Mouse (Mus musculus) embryonic stem cell, embryonic (primary cell): ENCODE results near the gene Axl.

Experiments
- CTCF ChIA-PET, 4 experiments: fragments of 300-600 bp in 2 of 4; fragments of 350-600 bp in 2 of 4; sonication (Branson Sonifier 250); formaldehyde crosslinking; loops; one replicate each; lab custom pipeline; 2022; ENCODE audit warnings: inconsistent platforms in 2 of 4; lab: Charles Lee
- POLR2A ChIA-PET, 4 experiments: fragments of 300-600 bp in 2 of 4; fragments of 350-600 bp in 2 of 4; sonication (Branson Sonifier 250); formaldehyde crosslinking; loops; one replicate each; lab custom pipeline; 2022; ENCODE audit warnings: antibody characterized with exemption in 4 of 4, inconsistent platforms in 1 of 4; lab: Charles Lee

Gene Axl

DNA sequence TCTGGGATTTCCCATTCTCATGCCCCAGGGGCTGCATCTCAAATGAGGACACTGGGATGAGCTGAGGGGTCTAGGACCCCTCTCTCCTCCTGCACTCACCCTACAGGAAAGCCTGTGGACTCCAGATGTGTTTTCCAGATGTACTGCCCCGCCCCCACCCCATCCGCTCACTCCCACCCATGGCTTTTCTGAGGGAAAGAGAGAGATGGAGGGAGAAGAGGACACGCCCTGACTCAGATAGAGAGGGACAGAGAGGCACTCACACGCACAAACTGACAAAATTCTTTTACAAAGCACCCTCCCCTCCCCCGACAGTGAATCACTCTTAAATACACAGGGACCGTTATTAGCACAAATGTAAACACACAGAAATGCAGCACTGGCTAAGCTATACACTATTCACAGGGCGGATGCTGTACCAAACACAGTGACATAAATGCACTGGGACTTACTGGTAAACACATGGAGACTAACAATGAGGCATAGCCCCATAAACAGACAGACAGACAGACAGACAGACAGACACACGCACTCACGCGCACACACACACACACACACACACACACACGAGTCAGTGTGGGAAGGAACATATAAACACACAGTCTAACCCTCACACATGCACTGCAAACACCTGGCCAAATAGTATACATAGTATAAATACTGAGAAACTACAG, 6.4 kb downstream of the Axl start:
- CTCF ChIA-PET: no interaction called here
- POLR2A ChIA-PET: interaction anchor here in 3 of 4 experiments (0.6 to 1.0 kb wide), 3 partner anchors 28 to 124 kb away, joined by 3 to 5 read pairs (median 3); partner anchors contain the start of genes B9d2 (in 1 of the 3) and Hnrnpul1 (in 1 of the 3)

DNA sequence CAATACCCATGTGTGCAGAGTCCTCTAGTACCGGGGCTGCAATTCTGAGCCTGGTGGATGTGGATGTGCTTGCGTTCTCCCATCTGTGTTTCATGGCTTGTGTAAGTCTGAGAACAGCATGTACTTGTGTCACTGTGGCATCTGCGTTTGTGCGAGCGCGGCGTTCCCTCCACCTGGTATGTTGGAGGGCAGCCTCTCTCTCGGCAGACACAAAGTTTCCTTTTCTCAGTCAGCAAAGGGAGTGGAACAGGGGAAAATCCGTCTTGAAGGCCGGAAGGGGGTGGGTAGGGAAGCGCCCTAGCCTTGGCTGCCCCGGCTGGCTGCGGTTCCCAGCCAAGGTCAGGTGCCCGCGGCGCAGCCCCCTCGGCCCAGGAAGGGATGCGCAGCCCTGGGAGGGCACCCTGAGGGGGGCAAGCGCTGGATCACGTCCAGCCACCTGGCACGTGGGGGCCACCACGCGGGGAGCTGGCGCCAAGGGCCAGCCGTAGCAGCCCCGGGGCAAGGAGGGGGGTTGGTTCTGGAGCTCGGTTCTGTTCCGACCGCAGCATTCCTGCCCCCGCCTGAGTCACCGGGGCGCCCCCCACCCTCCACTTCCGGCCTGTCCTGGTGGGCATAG, 7.1 kb downstream of the Axl start:
- ChIA-PET POLR2A (interaction anchor here in 2 of 4 experiments (0.7 to 1.0 kb wide), 2 partner anchors 27 to 101 kb away, joined by 3 to 5 read pairs; partner anchors contain the start of genes B9d2 (in 1 of the 2) and Hnrnpul1 (in 1 of the 2)), CTCF (interaction anchor here in 1 of 4 experiments (0.5 kb wide), 1 partner anchor 438 kb away, joined by 3 read pairs; no protein-coding TSS in a partner anchor)

DNA sequence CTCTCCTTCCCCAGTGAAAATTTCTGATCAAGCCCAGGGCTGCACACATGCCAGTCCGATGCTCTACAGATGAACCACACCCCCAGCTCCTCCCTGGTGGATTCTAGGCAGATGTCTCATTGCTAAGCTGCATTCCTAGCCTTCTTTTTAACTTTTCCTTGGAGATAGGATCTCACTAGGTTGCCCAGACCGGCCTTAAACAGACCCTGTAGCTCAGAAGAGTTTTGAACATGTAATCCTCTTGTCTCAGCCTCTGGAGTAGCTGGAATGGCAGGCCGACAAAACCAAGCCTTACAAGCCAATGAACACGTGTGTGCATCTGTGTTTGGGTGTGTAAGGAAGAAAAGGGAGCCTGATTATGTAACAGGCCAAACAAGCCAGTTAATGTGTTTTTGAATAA, 7.8 kb downstream of the Axl start:
- CTCF ChIA-PET: interaction anchor here in 1 of 4 experiments (0.6 kb wide), 1 partner anchor 774 kb away, joined by 3 read pairs; no protein-coding TSS in a partner anchor
- POLR2A ChIA-PET: interaction anchor here in 1 of 4 experiments (0.6 kb wide), 1 partner anchor 815 kb away, joined by 4 read pairs; no protein-coding TSS in a partner anchor

DNA sequence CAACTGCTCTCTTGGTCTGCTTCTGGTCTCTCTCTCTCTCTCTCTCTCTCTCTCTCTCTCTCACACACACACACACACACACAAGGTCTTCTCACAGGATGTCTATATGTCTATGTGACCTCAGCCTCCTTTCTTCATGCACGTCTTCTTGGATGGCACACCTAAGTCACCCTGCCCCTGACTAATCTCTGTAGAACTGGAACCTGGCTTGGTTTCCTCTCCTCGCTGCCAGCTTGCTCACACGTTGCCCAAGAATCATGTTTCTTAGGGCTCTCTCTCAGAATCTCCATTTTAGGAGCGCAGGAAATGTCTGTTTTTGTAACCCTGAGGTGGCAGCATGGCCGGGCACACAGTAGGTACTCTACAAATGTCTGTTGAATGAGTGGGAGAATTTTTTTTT, 8.5 kb downstream of the Axl start:
- ChIA-PET POLR2A (interaction anchor here in 1 of 4 experiments (0.6 kb wide), 1 partner anchor 815 kb away, joined by 4 read pairs; no protein-coding TSS in a partner anchor), CTCF (no interaction called here)

DNA sequence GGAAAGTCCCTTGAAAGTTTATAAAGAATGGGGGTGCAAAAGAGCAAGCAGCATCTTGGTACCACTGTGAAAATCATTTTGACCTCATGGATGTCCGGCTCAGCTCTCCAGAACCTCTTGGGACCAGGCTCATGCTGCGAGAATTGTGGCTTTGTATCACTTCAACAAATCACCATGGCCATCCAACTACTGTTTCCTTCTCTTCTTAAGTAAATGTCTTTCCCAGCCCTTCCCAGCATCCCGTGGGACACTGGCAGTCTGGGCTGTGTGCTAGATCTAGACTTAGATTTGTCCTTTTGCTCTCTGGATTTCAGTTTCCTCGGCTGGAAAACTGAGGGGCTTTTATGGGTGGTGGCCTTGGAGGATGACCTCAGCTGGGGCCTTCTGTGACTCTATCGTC, 20.3 kb downstream of the Axl start:
- ChIA-PET CTCF (no interaction called here), POLR2A (interaction anchor here in 2 of 4 experiments (1.3 to 1.6 kb wide), 3 partner anchors 13 to 62 kb away, joined by 3 to 4 read pairs (median 4); partner anchors contain the start of gene Hnrnpul1 (in 1 of the 2))

DNA sequence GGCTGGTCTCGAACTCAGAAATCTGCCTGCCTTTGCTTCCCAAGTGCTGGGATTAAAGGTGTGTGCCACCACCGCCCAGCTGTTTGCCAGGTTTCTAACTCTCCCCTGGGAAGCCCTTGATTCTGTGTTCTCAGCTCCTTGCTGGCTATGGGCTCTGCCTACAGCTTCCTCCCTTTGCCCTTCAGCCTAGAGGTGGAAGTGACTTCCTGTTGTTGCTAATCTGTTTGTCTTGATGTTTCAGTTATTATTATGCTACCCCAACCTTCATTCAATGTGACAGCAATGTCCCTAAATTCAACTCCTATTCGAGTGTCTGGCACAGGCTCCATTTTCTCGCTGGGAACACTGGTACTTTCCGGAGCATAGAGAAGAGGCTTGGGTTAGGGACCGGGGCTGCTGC, 22.4 kb downstream of the Axl start:
- ChIA-PET POLR2A (interaction anchor here in 2 of 4 experiments (4.0 to 4.1 kb wide), 2 partner anchors 11 kb away, joined by 14 to 17 read pairs; partner anchors contain the start of gene Hnrnpul1 (in 2 of the 2)), CTCF (interaction anchor here in 1 of 4 experiments (1.0 kb wide), 1 partner anchor 25 kb away, joined by 3 read pairs; no protein-coding TSS in a partner anchor)

DNA sequence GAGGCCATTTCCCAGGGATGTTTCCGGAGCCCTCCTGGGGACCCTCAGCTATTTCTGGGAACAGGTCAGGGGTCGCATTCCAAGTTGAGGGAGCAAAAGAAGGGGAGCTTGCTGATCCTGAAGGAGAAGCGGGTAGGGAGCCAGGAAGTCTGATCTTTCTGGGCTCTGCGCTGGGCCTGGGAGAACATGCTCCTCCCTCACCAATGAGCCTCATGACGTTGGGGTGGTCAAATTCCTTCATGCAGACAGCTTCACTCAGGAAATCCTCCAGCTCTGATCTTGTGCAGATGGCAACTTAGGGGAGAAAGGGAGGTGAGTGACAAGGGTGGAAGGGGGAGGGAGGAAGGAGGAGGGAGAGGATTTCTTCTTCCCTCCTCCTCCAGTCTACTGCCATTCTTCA, 24.3 kb downstream of the Axl start:
- ChIA-PET CTCF (interaction anchor here in 2 of 4 experiments (0.6 to 1.2 kb wide), 3 partner anchors 9 to 26 kb away, joined by 3 to 4 read pairs (median 4); partner anchors contain the start of gene Axl (in 1 of the 2)), POLR2A (interaction anchor here in 3 of 4 experiments (1.4 to 4.1 kb wide), 4 partner anchors 9 to 32 kb away, joined by 3 to 17 read pairs (median 11); partner anchors contain the start of gene Hnrnpul1 (in 2 of the 3))

DNA sequence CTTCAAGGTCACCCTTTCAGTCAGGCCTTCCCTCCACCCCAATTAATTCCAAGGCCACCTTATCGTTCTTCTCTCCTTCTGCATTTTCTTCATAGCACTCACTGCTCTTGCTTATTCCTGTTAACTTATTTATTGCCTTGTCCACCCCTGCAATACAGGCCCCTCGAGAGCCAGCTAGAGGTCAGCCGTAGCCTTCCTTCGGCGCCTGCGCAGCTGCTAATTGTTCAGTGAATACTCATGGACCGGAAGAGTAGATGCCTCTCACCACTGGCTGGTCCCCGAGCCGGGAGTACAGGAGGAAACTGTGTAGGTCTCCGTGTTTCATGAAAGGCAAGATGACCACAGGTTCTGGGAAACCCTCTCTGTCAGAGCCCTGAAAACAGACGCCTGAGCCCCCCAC, 24.8 kb downstream of the Axl start:
- ChIA-PET CTCF (interaction anchor here in 2 of 4 experiments (0.9 to 1.2 kb wide), 2 partner anchors 9 to 30 kb away, joined by 3 to 4 read pairs; no protein-coding TSS in a partner anchor), POLR2A (interaction anchor here in 3 of 4 experiments (0.6 to 4.1 kb wide), 7 partner anchors 8 to 53 kb away, joined by 3 to 17 read pairs (median 5); partner anchors contain the start of genes Hnrnpul1 (in 2 of the 3) and Cyp2s1 (in 1 of the 3))

DNA sequence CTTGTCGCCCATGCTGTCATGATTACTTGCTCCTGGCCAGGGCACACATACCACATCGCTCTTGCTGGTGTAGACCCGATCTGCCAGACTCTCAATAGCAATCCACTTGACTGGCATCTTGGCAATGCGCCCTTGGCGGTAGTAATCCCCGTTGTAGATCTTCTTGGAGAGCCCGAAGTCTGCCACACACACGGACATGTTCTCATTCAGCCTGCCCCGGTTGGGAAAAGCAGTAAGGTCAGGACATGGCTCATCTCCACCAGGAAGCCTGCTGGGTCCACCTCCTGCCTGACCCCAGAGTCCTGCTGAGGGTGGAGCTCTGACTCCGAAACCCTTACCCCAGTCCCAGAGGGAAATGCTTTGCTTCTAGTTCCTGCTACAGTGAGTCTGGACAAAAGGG, 27.2 kb downstream of the Axl start:
- ChIA-PET POLR2A (interaction anchor here in 1 of 4 experiments (0.7 kb wide), 1 partner anchor 228 kb away, joined by 3 read pairs; no protein-coding TSS in a partner anchor), CTCF (no interaction called here)

DNA sequence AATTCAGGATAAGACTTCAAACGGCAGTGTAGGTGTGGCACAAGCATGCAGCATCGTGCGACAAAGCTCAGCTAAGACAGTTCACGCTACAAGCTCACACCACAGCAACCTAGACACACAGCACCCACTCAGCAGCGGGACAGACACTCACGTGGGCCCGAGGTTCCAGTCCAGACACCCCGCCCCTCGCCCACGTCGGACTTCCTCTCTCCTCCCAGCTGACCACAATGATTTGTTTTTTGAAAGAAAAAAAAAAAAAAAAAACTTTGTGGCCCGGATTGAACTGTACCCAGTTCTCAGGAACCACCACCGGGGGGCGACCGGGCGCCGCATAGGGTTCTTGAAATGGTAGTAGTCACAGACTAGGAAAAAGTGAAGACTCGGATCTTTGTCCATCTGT, 32.5 kb downstream of the Axl start:
- ChIA-PET CTCF (interaction anchor here (0.5 to 2.9 kb wide), 33 partner anchors 14 to 1576 kb away, joined by 3 to 19 read pairs (median 4); partner anchors contain the start of genes Cyp2s1 (in 2 of the 4), Axl (in 1 of the 4), Gm21983 (in 1 of the 4) and Mia (in 1 of the 4)), POLR2A (interaction anchor here (0.5 to 3.2 kb wide), 44 partner anchors 9 to 1667 kb away, joined by 3 to 43 read pairs (median 6); partner anchors contain the start of genes Axl (in 2 of the 4), B9d2 (in 2 of the 4), Cyp2s1 (in 2 of the 4) and Bckdha (in 1 of the 4))

DNA sequence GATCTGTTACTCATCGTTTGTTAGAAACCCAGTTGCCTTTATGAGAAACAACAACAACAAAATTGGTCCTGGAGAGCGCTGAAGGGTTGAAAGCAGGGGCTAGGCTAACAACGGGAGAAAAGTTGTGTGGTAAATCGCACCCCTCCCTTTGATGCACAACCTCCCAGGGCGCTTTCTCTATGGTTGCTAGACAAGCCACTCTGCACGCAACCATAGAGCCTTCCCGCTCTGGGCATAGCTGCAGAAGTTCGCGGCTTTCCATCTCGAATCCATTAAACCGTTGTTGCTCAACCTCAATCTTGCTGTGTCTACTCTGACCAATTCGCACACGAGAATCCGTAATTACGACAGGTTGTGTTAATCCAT, 33.1 kb downstream of the Axl start:
- CTCF ChIA-PET: interaction anchor here (0.5 to 2.9 kb wide), 38 partner anchors 9 to 1576 kb away, joined by 3 to 19 read pairs (median 4); partner anchors contain the start of genes Cyp2s1 (in 2 of the 4), Axl (in 1 of the 4), Gm21983 (in 1 of the 4) and Mia (in 1 of the 4)
- POLR2A ChIA-PET: interaction anchor here (0.5 to 3.2 kb wide), 66 partner anchors 8 to 1667 kb away, joined by 3 to 43 read pairs (median 5); partner anchors contain the start of genes Axl (in 3 of the 4), B9d2 (in 2 of the 4), Cyp2s1 (in 2 of the 4) and Bckdha (in 1 of the 4)

DNA sequence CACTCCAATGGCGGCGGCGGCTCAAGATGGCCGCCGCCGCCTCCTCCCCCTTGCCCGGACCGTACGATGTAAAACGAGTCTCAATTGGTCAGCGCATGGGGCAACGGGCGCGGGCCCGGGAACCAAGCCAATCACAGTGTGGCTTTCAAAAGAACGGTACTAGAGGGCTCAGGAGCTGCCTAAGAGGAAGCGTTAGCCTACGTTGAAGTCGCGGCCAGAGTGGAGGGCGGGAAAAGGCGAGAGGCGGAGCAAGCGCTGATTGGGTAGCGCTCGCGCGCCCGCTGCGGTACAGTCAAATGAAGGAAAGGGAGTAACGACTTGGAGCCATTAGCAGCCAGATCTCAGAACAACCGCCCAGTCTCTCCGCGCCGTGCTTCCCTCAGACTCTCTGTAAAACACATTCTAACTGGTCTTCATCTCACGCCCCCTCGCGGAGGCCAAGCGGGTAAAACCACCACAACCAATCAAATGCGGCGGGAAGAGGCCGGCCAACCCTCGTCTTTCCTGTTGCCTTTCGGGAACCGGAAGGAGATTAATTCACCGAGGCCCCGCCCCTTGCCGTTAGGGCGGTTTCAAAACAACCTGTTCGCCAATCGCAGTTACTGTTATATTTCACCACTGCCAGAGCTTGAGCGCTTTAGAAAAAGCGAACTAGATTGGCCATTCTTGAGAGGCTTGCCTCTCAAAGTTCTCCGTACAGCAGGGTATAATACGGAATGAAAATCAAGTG, 33.6 kb downstream of the Axl start, which contains the start of gene Hnrnpul1:
TSS of gene Hnrnpul1 (minus strand) at position 20 of the 730 bp plus-strand sequence.
- ChIA-PET CTCF (interaction anchor here (0.6 to 2.9 kb wide), 35 partner anchors 9 to 782 kb away, joined by 3 to 19 read pairs (median 4); partner anchors contain the start of genes Cyp2s1 (in 2 of the 4), B9d2 (in 1 of the 4) and Rabac1 (in 1 of the 4)), POLR2A (interaction anchor here (0.5 to 3.2 kb wide), 87 partner anchors 10 to 1530 kb away, joined by 3 to 43 read pairs (median 5); partner anchors contain the start of genes B9d2 (in 3 of the 4), Cyp2s1 (in 3 of the 4), Tmem91 (in 2 of the 4) and Axl (in 1 of the 4))

DNA sequence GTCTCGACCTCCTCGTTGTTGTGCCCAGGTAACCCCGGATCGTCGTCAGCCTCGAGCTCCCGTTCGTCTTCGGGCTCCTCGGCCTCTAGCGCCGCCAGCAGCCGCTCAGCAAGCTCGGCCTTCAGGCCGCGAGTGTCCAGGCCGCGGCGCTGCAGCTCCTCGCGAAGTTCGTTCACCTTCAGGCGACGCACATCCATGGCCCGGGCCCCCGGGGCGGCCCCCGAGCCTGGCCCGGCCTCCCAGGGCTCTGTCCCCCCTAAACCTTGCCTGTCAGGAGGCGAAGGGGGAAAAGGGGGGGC, 34.1 kb downstream of the Axl start:
- ChIA-PET CTCF (interaction anchor here (0.6 to 2.9 kb wide), 23 partner anchors 9 to 781 kb away, joined by 3 to 19 read pairs (median 4); partner anchors contain the start of genes B9d2 (in 1 of the 4) and Rabac1 (in 1 of the 4)), POLR2A (interaction anchor here (0.5 to 3.2 kb wide), 67 partner anchors 9 to 1511 kb away, joined by 3 to 43 read pairs (median 5); partner anchors contain the start of genes B9d2 (in 3 of the 4), Cyp2s1 (in 3 of the 4), Tmem91 (in 2 of the 4) and Axl (in 1 of the 4))

DNA sequence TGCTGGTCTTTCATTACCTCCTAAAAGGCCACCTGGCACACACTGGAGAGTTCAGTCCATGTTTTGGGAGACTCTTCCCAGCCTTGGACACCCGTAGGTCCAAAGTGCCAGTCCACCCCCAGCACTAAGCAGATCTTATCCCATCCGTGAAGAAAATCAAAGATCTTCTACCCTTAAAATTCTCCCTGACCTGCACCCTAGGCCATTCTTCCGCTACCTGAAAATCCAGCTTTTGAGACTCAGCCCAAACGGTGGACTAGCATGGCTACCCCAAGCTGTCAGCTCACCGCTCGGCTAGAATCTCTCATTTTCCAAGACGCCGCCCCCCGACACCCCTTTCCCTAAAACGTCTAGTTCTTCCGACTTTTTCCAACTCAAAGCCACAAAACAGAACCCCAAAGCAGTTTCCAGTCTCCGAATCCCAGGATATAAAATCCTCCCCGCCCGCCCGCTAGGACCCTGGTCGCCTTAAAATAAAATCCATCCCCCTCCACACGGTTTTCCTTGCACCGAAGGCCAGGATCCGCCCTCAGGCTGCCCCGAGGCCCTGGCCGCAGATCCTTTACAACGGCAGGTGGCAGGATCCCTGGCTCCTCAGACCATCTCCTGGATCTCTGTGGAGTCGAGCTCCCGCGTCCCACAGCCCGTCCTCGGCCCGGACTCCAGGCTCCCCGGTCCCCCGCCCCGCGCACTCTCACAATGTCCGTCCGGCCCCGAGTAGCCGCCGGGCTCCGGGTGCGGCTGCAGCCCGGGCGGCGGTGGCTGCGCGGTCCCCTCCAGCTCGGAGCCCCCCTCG, 34.7 kb downstream of the Axl start:
- ChIA-PET POLR2A (interaction anchor here (0.6 to 3.2 kb wide), 56 partner anchors 8 to 1512 kb away, joined by 3 to 43 read pairs (median 6); partner anchors contain the start of genes B9d2 (in 3 of the 4), Cyp2s1 (in 3 of the 4), Axl (in 1 of the 4) and BC024978 (in 1 of the 4)), CTCF (interaction anchor here (0.6 to 2.9 kb wide), 20 partner anchors 9 to 781 kb away, joined by 3 to 19 read pairs (median 4); partner anchors contain the start of genes B9d2 (in 1 of the 4) and Rabac1 (in 1 of the 4))

DNA sequence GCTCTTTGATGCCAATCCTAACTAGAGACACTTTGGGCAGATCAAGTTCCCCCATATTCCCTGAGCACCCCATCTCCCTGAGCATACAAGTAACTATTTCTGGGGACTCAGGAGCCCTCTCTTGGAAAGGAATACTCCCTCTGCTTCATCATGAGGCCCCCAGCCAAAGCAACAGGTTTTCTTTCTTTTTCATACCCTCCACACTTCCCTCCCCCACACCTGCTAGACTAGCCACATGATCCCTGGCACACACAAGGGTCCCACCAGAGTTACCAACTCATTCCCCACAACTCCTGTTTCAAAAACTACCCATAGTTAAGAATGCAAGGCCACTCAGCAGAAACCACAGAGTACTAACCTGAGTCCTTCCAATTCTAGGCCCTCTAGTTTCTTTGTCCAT, 35.4 kb downstream of the Axl start:
- POLR2A ChIA-PET: interaction anchor here (0.6 to 3.2 kb wide), 9 partner anchors 8 to 324 kb away, joined by 3 to 43 read pairs (median 9); no protein-coding TSS in a partner anchor
- CTCF ChIA-PET: interaction anchor here in 1 of 4 experiments (1.5 kb wide), 1 partner anchor 17 kb away, joined by 5 read pairs; no protein-coding TSS in a partner anchor
